Mouse (Mus musculus) brain, embryonic 14.5 days (tissue): Measurements from ENCODE around the gene Dnajc21.

Experiments used
- CTCF ChIP-seq: fragments of 200-500 bp; IDR thresholded peaks from 2 replicates; pipeline ENCODE4 v1.5.1; 2012; ENCODE audit warnings: inconsistent platforms, mild to moderate bottlenecking, moderate library complexity, borderline replicate concordance; ENCODE audit not compliant: insufficient read depth, insufficient read length; ENCODE audit errors: extremely low read depth
- POLR2A ChIP-seq: fragments of 200-500 bp; IDR thresholded peaks from 2 replicates; pipeline ENCODE4 v1.6.1; 2012; ENCODE audit warnings: mild to moderate bottlenecking, inconsistent platforms, borderline replicate concordance; ENCODE audit not compliant: poor library complexity, insufficient read depth, insufficient read length, severe bottlenecking; ENCODE audit errors: extremely low read depth

- no peak for TF ChIP-seq CTCF
- peak; percentile 23 for TF ChIP-seq POLR2A
Observed at GRCm38 (mm10) chr15:10470151-10470831, at the start of gene Dnajc21.
